Mouse (Mus musculus) c-Kit-positive CD71-negative TER-119-negative erythroid progenitor cells, embryonic 14.5 days (primary cell): ENCODE results near the gene Higd1a.

Source experiments
- DNase-seq: peaks from one replicate; pipeline ENCODE4 v3.0.0-alpha.2; 2013; ENCODE audit warnings: low read depth

The Higd1a gene

GRCm38 (mm10) chr9:121838008-121838407, 20.2 kb downstream of the Higd1a start:
- DNase-seq, result no peak

- no peak for DNase-seq
Observed at GRCm38 (mm10) chr9:121833825-121834224, 24.3 kb downstream of the Higd1a start.

- DNase-seq, result peak; percentile 65
Observed at GRCm38 (mm10) chr9:121830956-121831293, 27.2 kb downstream of the Higd1a start.

- DNase-seq, result peak; percentile 23
Observed at GRCm38 (mm10) chr9:121830243-121830955, 27.8 kb downstream of the Higd1a start.

- DNase-seq, result no peak
Observed at GRCm38 (mm10) chr9:121829270-121829992, 28.7 kb downstream of the Higd1a start.

- DNase-seq, result no peak
Observed at GRCm38 (mm10) chr9:121828314-121828713, 29.8 kb downstream of the Higd1a start.

- DNase-seq, result no peak
Observed at GRCm38 (mm10) chr9:121826356-121826755, 31.8 kb downstream of the Higd1a start.

- no peak for DNase-seq
Observed at GRCm38 (mm10) chr9:121823991-121824390, 34.2 kb downstream of the Higd1a start.

GRCm38 (mm10) chr9:121823051-121823450, 35.1 kb downstream of the Higd1a start:
- DNase-seq, result no peak

GRCm38 (mm10) chr9:121822585-121822991, 35.6 kb downstream of the Higd1a start:
- DNase-seq, result no peak

- no peak for DNase-seq
Observed at GRCm38 (mm10) chr9:121820765-121821164, 37.4 kb downstream of the Higd1a start.

- no peak for DNase-seq
Observed at GRCm38 (mm10) chr9:121819771-121820471, 38.2 kb downstream of the Higd1a start.

- no peak for DNase-seq
Observed at GRCm38 (mm10) chr9:121819073-121819770, 38.9 kb downstream of the Higd1a start.

- no peak for DNase-seq
Observed at GRCm38 (mm10) chr9:121815183-121815582, 43.0 kb downstream of the Higd1a start.

GRCm38 (mm10) chr9:121810081-121810821, 47.9 kb downstream of the Higd1a start:
- DNase-seq, result no peak

- no peak for DNase-seq
Observed at GRCm38 (mm10) chr9:121808511-121808910, 49.7 kb downstream of the Higd1a start.

- no peak for DNase-seq
Observed at GRCm38 (mm10) chr9:121807947-121808346, 50.2 kb downstream of the Higd1a start.

GRCm38 (mm10) chr9:121807546-121807945, 50.6 kb downstream of the Higd1a start:
- DNase-seq, result no peak

- no peak for DNase-seq
Observed at GRCm38 (mm10) chr9:121802747-121803146, 55.4 kb downstream of the Higd1a start.

GRCm38 (mm10) chr9:121798887-121799520, 59.2 kb downstream of the Higd1a start:
- DNase-seq, result no peak
